Mouse (Mus musculus) lung, embryonic 16.5 days (tissue): ENCODE results near the gene Lbh. TPM values are rescaled to one million over a fixed set of nuclear protein-coding genes. Genes with fewer than 3 reads are reported as not detected.

Experiments used
- ATAC-seq: fragments of 200-750 bp; cut with Nextera tagmentation; 2 replicates; pipeline ENCODE4 v1.8.0; 2017; ENCODE audit warnings: low read depth, mild to moderate bottlenecking, moderate library complexity
- H3K27ac ChIP-seq: fragments of 300-500 bp; sonication (generic); 2 replicates; pipeline ENCODE4 v1.5.1; 2014; ENCODE audit warnings: mild to moderate bottlenecking, control low read depth, low read length
- H3K27me3 ChIP-seq: fragments of 300-500 bp; sonication (generic); 2 replicates; pipeline ENCODE4 v1.6.1; 2014; ENCODE audit warnings: low read depth, low read length, mixed read lengths; ENCODE audit not compliant: control insufficient read depth, insufficient read depth
- H3K36me3 ChIP-seq: fragments of 300-500 bp; sonication (generic); 2 replicates; pipeline ENCODE4 v1.6.1; 2014; ENCODE audit warnings: low read length; ENCODE audit not compliant: control insufficient read depth, insufficient read depth
- H3K4me1 ChIP-seq: fragments of 300-500 bp; sonication (generic); replicated peaks from 2 replicates; pipeline ENCODE4 v1.6.1; 2014; ENCODE audit warnings: low read length, mixed read lengths; ENCODE audit not compliant: control insufficient read depth, insufficient read depth
- H3K4me2 ChIP-seq: fragments of 300-500 bp; sonication (generic); 2 replicates; pipeline ENCODE4 v1.6.1; 2014; ENCODE audit warnings: low read depth, low read length, control low read depth
- H3K4me3 ChIP-seq: fragments of 300-500 bp; sonication (generic); 2 replicates; pipeline ENCODE4 v1.5.1; 2014; ENCODE audit warnings: mild to moderate bottlenecking, low read length, control low read depth
- H3K9ac ChIP-seq: fragments of 300-500 bp; sonication (generic); 2 replicates; pipeline ENCODE4 v1.6.1; 2014; ENCODE audit warnings: low read length, control low read depth
- H3K9me3 ChIP-seq: fragments of 300-500 bp; sonication (generic); 2 replicates; pipeline ENCODE4 v1.6.1; 2016; ENCODE audit warnings: low read length; ENCODE audit not compliant: control insufficient read depth
- WGBS: fragments of 180-500 bp; shearing (Covaris S2); extraction: QIAGEN DNeasy Blood & Tissue Kit; methylation state at CpG from one replicate; pipeline ENCODE4 v1.1.7; 2014; 5-methylcytosine and 5-hydroxymethylcytosine counted together
- polyA plus RNA-seq: library from polyadenylated mRNA; unstranded; fragments of >200 nt; fragmentation: Nextera tagmentation; extraction: Ambion mirVana; gene quantifications from 2 replicates; pipeline ENCODE4 v1.2.1, GENCODE M21; 2015

Gene Lbh
- polyA plus RNA-seq, 1 experiment from 2014 or later, result 8.8 TPM

DNA sequence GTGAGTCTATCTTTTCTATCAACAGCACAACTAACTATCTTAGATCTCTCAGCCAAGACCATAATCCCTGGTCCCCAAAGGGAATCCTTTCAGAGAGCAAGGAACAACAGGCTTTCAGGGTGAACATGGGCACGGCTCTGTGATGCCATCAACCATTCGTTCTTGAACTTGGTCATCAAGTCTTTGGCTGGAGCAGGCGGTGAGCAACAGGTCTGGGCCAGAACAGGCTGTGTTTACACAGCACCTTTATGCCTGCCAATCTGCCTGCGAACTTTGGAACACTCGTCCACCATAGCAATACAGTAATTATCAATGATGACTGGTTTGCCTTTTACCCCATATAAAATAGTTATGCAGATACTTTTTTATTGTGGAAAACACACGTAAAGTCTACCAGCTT lies 38.9 kb downstream of the Lbh start:
- no peak overlapping the region for H3K9ac ChIP-seq
- WGBS, result 75% methylated on average over 6 of the region's 6 CpGs
- no peaks in the 10 kb centered on the region for H3K36me3 ChIP-seq
- no peak for ATAC-seq
- H3K4me3 ChIP-seq, result no peak overlapping the region
- H3K9me3 ChIP-seq, result no peaks in the 10 kb centered on the region
- no peak overlapping the region for H3K27ac ChIP-seq
- H3K4me2 ChIP-seq, result no peak overlapping the region
- no peaks in the 10 kb centered on the region for H3K27me3 ChIP-seq
- H3K4me1 ChIP-seq, result peaks cover 8% of the 10 kb centered on the region

DNA sequence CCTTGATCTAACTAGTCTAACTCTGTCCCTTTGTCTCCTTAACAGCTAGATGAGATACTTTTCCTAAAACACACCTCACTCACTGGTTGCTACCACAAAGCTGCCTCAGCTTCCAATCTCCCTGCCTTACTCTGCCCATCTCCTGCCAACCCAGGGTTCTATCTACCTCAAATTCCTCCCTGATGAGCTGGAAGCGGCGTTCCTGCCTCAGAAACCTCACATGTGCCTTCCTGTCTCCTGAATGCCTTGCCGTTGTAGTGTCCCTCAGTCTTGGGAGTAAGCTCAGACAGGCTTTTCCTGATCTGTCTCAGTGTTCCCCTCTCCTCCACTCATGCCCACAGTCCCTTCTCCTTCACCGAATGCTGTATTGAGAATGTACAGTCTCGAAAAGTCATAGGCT lies 40.8 kb downstream of the Lbh start:
- 80% methylated on average over 5 of the region's 5 CpGs for WGBS
- Histone ChIP-seq H3K4me1 (peaks cover 8% of the 10 kb centered on the region), H3K9ac (no peak overlapping the region), H3K4me2 (no peak overlapping the region), H3K36me3 (no peaks in the 10 kb centered on the region), H3K9me3 (no peaks in the 10 kb centered on the region), H3K4me3 (no peak overlapping the region), H3K27ac (no peak overlapping the region), H3K27me3 (no peaks in the 10 kb centered on the region)
- no peak for ATAC-seq

DNA sequence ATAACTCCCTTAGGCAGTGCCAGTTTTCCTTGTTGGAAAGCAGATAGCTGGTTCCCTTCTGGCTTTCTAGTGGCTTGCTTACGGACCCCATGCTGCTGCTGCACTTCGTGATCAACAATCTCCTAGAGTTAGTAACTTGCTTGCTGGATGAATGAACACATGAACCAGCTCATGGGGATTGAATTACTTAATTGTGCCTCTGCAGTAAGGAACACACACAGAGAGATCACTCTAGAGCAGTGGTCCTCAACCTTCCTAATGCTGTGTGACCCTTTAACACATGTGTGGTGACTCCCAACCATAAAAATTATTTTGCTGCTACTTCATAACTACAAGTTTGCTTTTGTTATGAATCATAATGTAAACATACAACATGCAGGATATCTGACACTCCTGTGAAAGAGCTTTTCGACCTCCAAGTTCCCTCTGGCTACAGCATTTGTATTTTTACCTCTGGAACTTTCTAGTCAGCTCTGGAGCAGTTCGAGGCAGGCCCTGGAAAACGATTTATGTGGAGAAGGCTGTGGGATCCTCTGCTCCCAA lies 41.5 kb downstream of the Lbh start:
- H3K4me3 ChIP-seq, result no peak overlapping the region
- H3K9ac ChIP-seq, result no peak overlapping the region
- peaks cover 8% of the 10 kb centered on the region for H3K4me1 ChIP-seq
- H3K27me3 ChIP-seq, result no peaks in the 10 kb centered on the region
- H3K36me3 ChIP-seq, result no peaks in the 10 kb centered on the region
- 57% methylated on average over 5 of the region's 5 CpGs for WGBS
- ATAC-seq, result no peak
- no peak overlapping the region for H3K27ac ChIP-seq
- no peak overlapping the region for H3K4me2 ChIP-seq
- H3K9me3 ChIP-seq, result no peaks in the 10 kb centered on the region

DNA sequence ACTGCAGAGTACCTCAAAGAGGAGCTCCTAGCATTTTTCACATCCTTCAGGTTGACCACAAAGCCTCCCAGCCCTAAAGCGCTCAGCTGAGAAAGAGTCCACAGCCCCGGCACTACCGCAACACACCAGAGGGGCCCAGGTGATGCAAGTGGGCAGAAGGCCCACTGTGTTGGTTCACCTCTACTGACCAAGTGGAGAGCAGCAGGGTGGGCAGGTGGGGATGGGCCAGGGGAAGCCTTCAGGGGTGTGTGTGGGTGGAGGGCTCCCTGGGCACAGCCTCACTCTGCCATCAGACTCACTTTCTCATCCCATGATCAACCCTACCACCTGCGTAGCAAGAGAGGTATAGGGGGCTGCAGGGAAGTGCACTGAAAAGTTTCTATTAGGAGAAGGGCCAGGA lies 42.1 kb downstream of the Lbh start:
- H3K9me3 ChIP-seq, result no peaks in the 10 kb centered on the region
- no peak overlapping the region for H3K4me2 ChIP-seq
- peaks cover 5% of the 10 kb centered on the region for H3K4me1 ChIP-seq
- no peak for ATAC-seq
- 93% methylated on average over 4 of the region's 4 CpGs for WGBS
- no peak overlapping the region for H3K27ac ChIP-seq
- no peaks in the 10 kb centered on the region for H3K36me3 ChIP-seq
- no peaks in the 10 kb centered on the region for H3K27me3 ChIP-seq
- no peak overlapping the region for H3K9ac ChIP-seq
- no peak overlapping the region for H3K4me3 ChIP-seq

DNA sequence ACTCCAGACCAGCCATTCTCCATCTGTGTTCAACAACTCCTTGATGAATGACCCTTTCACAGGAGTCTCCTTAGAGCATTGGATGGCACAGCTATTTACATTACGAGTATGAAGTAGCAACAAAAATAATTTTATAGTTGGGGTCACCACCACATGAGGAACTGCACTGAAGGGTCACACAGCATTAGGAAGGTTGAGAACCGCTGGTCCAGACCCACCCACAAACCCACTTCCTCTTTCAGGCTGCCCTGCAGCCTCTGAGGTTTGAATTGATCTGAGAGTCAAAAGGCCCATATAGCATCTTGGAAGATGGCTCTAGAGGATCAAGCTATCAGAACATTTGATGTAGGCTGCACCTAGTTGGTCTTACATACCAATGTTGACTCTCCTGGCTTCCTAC lies 42.8 kb downstream of the Lbh start:
- Histone ChIP-seq H3K36me3 (no peaks in the 10 kb centered on the region), H3K9me3 (no peaks in the 10 kb centered on the region), H3K27ac (no peak overlapping the region), H3K4me2 (no peak overlapping the region), H3K4me1 (no peaks in the 10 kb centered on the region), H3K4me3 (no peak overlapping the region), H3K27me3 (no peaks in the 10 kb centered on the region), H3K9ac (no peak overlapping the region)
- WGBS, result 79% methylated on average over 2 of the region's 2 CpGs
- ATAC-seq, result no peak

DNA sequence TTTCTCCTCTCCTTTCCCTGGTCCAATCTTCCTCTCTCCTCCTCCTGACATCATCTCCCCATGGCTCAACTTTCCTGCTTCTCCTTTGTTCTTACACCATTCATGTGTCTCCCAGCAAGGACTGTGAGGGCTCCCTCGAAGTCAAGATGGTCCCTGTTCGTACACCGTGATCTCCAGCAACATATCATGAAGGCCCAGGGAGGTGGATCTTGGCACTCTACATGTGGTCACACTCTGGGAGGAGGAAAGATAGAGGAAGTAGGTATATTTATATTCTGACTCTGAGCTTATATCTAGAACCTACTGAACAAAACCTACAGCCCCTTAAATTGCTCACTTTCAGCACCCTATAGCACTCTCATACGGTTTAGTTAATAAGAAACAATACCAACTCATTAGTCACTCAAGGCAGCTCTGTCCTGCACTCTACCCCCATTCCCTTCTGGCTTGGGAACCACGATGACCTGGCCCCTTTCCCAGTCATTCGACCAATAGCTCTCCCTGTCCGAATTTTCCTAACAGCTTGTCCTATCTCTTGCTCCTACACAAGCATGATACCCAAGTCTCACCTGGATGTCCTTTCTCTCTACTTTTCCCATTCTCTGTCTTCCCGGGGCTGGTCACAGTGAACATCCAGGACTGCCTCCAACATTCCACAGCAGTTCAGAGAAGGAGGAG lies 44.0 kb downstream of the Lbh start:
- Histone ChIP-seq H3K4me2 (no peak overlapping the region), H3K27me3 (no peaks in the 10 kb centered on the region), H3K4me3 (no peak overlapping the region), H3K36me3 (no peaks in the 10 kb centered on the region), H3K9me3 (no peaks in the 10 kb centered on the region), H3K9ac (no peak overlapping the region), H3K4me1 (0 out of 2 replicates have a peak, but pooled peaks cover 2% of the 10 kb centered on the region), H3K27ac (no peak overlapping the region)
- WGBS, result 67% methylated on average over 8 of the region's 8 CpGs
- no peak for ATAC-seq

DNA sequence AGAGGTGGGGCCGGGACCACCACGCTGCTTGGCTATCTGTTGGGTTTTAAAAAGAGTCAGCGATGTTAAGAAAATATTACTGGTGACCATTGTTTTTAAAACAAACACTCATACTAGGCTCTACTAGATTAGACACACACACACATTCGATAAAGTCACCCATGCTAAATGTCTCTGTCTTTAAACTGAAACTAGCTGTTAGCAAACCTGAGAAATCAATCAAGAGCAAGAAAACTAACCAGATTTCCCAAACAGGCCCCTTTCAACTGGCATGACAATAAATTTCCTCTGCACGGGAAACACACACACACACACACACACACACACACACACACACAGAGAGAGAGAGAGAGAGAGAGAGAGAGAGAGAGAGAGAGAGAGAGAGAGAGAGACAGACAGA lies 47.6 kb downstream of the Lbh start:
- no peaks in the 10 kb centered on the region for H3K9me3 ChIP-seq
- H3K4me1 ChIP-seq, result peaks cover 2% of the 10 kb centered on the region; the same call in 1 of the 2 replicates
- H3K27ac ChIP-seq, result no peak overlapping the region
- no peaks in the 10 kb centered on the region for H3K36me3 ChIP-seq
- H3K4me3 ChIP-seq, result no peak overlapping the region
- 49% methylated on average over 5 of the region's 5 CpGs for WGBS
- ATAC-seq, result no peak
- no peak overlapping the region for H3K9ac ChIP-seq
- no peaks in the 10 kb centered on the region for H3K27me3 ChIP-seq
- H3K4me2 ChIP-seq, result no peak overlapping the region

DNA sequence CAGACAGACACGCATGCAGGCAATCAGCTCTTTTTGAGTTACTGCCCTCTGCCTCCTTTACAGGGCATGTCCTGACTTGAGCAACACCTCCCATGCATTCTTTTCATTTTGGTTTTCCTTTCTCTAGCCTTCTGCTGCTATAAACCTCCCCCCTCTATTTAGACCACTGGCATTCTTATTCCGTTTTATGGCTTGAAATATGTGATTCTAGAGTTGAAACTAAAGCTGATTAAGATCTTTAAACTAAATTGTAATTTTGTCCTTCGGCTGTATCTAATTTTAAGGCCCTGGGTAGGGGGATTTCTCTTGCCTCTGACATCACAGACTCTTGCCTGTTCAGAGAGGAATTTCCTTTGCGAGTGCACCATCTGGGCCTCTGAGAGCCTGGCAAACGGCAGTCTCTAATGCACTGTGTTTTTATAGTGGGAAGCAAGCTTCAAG lies 48.0 kb downstream of the Lbh start:
- H3K9me3 ChIP-seq, result no peaks in the 10 kb centered on the region
- H3K4me1 ChIP-seq, result peaks cover 2% of the 10 kb centered on the region; the same call in 1 of the 2 replicates
- H3K36me3 ChIP-seq, result no peaks in the 10 kb centered on the region
- no peak overlapping the region for H3K4me3 ChIP-seq
- H3K27ac ChIP-seq, result no peak overlapping the region
- no peak overlapping the region for H3K4me2 ChIP-seq
- 44% methylated on average over 5 of the region's 5 CpGs for WGBS
- no peaks in the 10 kb centered on the region for H3K27me3 ChIP-seq
- H3K9ac ChIP-seq, result no peak overlapping the region
- no peak for ATAC-seq

DNA sequence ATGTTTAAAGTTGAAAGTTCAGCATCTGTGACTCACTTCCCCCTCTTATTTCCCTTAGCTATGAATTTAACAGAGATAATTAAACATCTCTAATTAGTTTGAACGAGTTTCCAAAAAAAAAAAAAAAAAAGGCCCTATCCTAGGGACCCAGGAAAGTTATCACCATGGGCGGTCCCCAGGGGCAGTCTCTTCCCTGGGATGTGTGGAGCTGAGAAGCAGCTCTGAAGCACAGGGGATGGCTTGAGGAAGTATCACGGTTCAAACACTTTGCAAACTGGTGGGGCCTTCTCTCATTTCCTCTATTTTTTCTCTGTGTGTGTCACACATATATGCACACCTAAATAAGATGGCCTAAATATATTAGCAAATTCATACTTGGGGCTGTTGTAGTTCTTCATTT lies 48.8 kb downstream of the Lbh start:
- H3K4me2 ChIP-seq, result no peak overlapping the region
- 44% methylated on average over 3 of the region's 3 CpGs for WGBS
- H3K36me3 ChIP-seq, result no peaks in the 10 kb centered on the region
- H3K4me3 ChIP-seq, result no peak overlapping the region
- no peak overlapping the region for H3K27ac ChIP-seq
- no peak for ATAC-seq
- no peak overlapping the region for H3K9ac ChIP-seq
- H3K27me3 ChIP-seq, result no peaks in the 10 kb centered on the region
- no peaks in the 10 kb centered on the region for H3K9me3 ChIP-seq
- H3K4me1 ChIP-seq, result peaks cover 2% of the 10 kb centered on the region; the same call in 1 of the 2 replicates
